Mouse (Mus musculus) spleen, embryonic (tissue): ENCODE data around the gene Pfkl.

ENCODE experiments used
- CTCF ChIA-PET: fragments of 350-600 bp; sonication (Branson Sonifier 250); formaldehyde crosslinking; loops from one replicate; lab custom pipeline; 2022; lab: Charles Lee

Pfkl gene

DNA sequence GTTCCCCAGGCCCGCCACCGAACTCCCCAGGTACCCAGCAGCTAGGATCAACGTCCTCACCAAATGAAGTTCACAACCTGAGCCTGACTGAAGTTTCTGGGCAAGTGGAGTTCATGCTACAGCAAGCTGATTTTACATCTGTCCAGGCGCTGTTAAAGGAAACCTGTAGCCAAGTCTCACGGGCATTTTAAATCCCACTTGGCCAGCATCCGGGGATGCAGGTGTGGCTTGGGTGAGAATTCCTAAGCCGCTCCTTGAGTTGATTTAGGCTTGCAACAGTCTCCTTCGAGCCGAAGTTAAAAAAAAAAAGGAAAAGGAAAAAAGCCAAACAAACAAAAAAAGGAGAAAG lies at the start of gene Pfkl:
Pfkl (minus strand) TSS at position 139 of the 349 bp plus-strand sequence.
- CTCF ChIA-PET = interaction anchor here (0.5 to 1.0 kb wide), 4 partner anchors 9 to 436 kb away, joined by 3 to 8 read pairs (median 5); no protein-coding TSS in a partner anchor

DNA sequence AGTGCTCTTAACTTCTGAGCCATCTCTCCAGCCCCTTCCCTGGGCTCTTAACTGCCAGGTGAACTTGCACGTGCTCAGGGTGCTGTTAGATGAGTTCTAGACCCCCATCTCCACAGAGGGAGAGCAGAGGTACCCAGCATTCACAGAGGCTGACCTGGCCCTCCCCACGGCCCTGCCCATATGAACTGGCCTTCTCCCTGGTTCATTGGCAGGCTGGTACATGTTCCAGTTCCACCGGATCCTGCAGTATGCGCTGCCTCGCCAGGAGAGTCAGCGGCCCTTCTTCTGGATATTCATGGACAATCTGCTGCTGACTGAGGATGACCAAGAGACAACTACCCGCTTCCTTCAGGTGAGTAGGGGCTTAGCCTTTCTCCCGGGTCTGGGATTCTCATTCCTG lies 47.2 kb upstream of the Pfkl start:
- CTCF ChIA-PET = no interaction called here

GRCm38 (mm10) chr10:78054633-78055565 lies 45.0 kb upstream of the Pfkl start:
- CTCF ChIA-PET = interaction anchor here (0.7 kb wide), 1 partner anchor 51 kb away, joined by 15 read pairs; no protein-coding TSS in a partner anchor

DNA sequence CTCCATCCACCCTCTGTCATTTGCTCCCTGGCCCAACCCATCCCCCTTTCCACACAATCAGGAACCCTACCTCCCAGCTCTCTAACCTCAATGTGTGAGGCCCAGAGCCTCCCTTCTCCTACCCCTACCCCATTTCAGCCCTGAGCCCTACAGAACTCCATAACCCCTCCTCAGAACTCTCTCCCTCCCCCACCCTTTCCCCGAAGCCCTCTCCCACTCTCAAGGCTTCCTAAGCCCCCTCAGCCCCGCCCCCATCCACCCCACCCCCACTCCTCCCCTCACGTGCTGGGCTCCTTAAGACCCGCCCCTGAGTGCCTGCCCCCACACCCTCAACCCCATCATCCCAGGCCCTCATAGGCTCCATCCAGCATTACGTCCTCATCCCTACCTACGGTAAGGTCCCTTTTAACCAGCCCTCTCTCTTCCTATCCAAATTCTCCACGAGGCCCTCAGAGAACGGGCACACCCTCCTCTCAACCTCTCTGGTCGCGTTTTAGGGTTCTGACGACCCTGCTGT lies 39.7 kb upstream of the Pfkl start:
- CTCF ChIA-PET = no interaction called here

DNA sequence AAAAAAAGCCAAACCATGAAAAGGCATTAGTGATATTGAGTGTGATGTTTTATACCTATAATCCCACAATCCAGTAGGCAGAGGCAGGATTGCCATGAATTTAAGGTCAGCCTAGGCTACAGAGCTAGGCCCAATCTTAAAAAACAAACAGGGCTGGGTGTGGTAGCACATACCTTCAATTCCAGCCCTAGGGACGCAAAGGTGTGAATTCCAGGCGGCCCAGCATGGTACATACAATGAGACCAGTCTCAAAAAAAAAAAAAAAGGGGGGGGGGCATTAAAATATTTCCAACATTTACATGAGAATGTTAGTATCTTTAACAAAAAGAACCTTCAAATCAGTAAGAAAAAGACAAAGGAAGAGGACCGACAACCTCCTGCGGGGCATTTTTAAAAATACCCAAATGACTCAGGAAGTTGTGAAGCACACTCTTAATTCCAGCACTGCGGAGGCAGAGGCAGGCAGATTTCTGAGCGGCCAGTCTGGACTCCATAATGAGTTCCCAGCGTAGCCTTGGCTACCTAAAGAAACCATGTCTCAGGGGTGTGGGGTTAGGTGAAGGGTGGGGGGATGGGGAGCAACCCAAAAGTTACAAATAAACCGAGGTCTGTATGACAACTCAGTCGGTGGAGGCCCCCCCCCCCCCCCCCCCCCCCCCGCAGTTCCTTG lies 38.3 kb upstream of the Pfkl start:
- CTCF ChIA-PET = no interaction called here

DNA sequence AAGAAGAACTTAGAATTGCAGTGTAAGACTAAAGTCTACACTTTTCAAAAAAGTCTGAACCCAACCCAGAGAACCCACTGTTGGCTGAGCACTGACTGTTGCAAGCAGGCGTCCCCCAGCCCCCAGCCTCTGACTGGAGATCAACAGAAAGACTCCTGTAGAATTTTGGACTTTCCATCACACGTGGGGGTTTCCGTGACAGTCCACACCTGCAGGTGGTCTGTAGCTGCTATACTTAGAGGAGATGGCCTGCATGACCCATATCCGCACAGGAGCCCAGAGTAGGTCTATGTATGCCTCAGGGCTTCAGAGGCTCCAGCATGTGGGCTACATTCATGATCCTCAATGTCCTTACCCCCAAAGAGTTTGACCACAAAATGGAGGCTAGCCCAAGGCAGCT lies 36.5 kb upstream of the Pfkl start:
- CTCF ChIA-PET = no interaction called here

GRCm38 (mm10) chr10:78044531-78044930 lies 34.6 kb upstream of the Pfkl start:
- CTCF ChIA-PET = no interaction called here

DNA sequence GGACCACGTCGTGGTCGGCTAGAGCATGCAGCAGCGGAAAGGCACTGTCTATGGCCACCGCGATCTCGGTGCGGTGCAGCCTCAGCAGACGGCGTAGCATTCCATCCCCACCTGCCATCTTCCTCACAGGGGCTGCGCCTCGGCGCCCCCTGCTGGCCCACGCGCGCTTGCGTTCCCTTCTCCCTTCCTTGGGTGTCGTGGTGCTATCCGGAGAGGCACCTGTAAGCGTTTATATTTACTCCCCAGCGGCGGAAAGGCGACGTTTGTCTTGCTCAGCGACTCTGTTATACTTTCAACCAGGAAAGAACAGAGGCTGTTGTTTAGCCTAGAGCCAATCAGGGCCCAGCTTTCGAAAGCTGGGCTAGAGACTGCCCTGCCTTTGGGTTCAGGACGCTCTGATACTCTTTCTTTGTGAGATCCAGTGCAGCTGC lies 33.5 kb upstream of the Pfkl start, which contains the start of gene Aire:
Aire (minus strand) TSS at position 205 of the 431 bp plus-strand sequence.
- CTCF ChIA-PET = interaction anchor here (0.8 kb wide), 1 partner anchor 46 kb away, joined by 5 read pairs; no protein-coding TSS in a partner anchor

GRCm38 (mm10) chr10:78042697-78043405 lies 33.0 kb upstream of the Pfkl start:
- CTCF ChIA-PET = interaction anchor here (0.8 to 1.4 kb wide), 3 partner anchors 16 to 120 kb away, joined by 3 to 5 read pairs (median 3); no protein-coding TSS in a partner anchor

- CTCF ChIA-PET = interaction anchor here (0.5 to 1.4 kb wide), 3 partner anchors 15 to 121 kb away, joined by 3 read pairs; no protein-coding TSS in a partner anchor
Measured at GRCm38 (mm10) chr10:78042096-78042495, 32.2 kb upstream of the Pfkl start.

- CTCF ChIA-PET = interaction anchor here (0.5 to 1.4 kb wide), 2 partner anchors 57 to 122 kb away, joined by 3 read pairs; no protein-coding TSS in a partner anchor
Measured at GRCm38 (mm10) chr10:78041647-78042046, 31.8 kb upstream of the Pfkl start, which contains the start of gene Dnmt3l. Gene Dnmt3l (plus strand): TSS chr10:78041947.

GRCm38 (mm10) chr10:78037139-78037538 lies 27.3 kb upstream of the Pfkl start:
- CTCF ChIA-PET = no interaction called here

GRCm38 (mm10) chr10:78031987-78032386 lies 22.1 kb upstream of the Pfkl start:
- CTCF ChIA-PET = interaction anchor here (0.5 to 0.6 kb wide), 2 partner anchors 24 to 400 kb away, joined by 3 to 30 read pairs; no protein-coding TSS in a partner anchor

DNA sequence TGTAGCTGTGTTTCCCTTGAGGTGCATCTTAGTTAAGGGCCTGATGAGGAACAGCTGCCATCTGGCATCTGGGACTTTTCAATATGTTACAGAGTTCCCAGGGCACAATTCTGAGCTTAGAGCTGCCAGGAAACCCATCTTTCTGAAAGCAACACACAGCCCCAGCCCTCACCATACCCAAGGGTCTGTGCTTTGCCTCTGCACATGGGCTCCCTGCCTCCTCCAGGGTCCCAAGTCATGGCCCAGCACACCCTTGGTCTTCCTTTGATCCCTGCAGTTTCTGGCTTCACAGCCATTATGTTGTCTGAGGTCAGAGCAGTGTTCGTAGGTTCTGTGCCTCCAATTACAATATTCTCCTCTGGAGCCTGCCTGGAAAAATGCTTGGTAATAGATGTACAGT lies 19.2 kb upstream of the Pfkl start:
- CTCF ChIA-PET = interaction anchor here (1.6 to 2.3 kb wide), 2 partner anchors 131 to 134 kb away, joined by 5 to 22 read pairs; no protein-coding TSS in a partner anchor

DNA sequence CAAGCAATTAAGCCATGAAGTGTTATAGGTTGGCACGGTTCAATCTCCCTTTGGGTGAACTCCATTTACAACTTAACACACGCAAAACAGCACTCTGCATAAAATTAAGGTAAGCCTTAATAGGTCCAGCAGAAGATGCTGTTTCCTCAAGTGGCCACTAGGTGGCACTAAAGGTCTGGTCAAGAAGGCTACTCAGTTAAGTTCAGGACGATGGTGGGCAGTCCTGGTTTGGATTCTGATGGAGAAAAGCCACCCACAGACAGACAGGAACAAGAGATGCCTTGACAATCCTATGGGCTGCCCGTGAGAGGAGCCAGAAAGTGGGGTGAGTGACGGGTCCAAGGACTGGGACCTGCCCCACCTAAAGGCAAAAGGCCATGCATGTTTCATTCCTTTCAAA lies 18.2 kb upstream of the Pfkl start:
- CTCF ChIA-PET = interaction anchor here (0.5 to 2.3 kb wide), 4 partner anchors 132 to 325 kb away, joined by 4 to 22 read pairs (median 6); no protein-coding TSS in a partner anchor

DNA sequence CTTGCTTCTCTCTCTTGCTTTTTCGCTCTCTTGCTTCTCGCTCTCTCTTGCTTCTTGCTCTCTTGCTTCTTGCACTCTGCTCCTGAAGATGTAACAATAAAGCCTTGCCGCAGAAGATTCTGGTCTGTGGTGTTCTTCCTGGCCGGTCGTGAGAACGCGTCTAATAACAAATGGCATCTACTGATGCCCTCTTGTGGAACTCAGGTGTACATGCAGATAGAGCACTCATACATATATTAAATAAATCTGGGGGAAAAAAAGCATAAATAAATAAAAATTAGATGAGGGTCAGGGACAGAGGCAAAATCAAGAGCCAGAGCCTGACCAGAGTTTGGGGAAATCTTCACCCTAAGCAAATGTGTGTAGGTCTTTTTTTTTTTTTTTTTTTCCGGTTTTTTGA lies 15.6 kb upstream of the Pfkl start:
- CTCF ChIA-PET = interaction anchor here (0.7 kb wide), 1 partner anchor 97 kb away, joined by 8 read pairs; no protein-coding TSS in a partner anchor

- CTCF ChIA-PET = interaction anchor here (0.8 to 1.2 kb wide), 2 partner anchors 10 to 142 kb away, joined by 4 to 13 read pairs; partner anchors contain the start of gene Pfkl
Measured at GRCm38 (mm10) chr10:78019984-78020383, 10.1 kb upstream of the Pfkl start.

- CTCF ChIA-PET = interaction anchor here (0.7 to 1.2 kb wide), 4 partner anchors 10 to 190 kb away, joined by 3 to 13 read pairs (median 4); partner anchors contain the start of gene Pfkl
Measured at GRCm38 (mm10) chr10:78019291-78019690, 9.4 kb upstream of the Pfkl start.

- CTCF ChIA-PET = interaction anchor here (0.7 to 1.2 kb wide), 4 partner anchors 9 to 192 kb away, joined by 3 to 4 read pairs (median 3); partner anchors contain the start of gene Pfkl
Measured at GRCm38 (mm10) chr10:78018797-78019203, 8.9 kb upstream of the Pfkl start.

- CTCF ChIA-PET = no interaction called here
Measured at GRCm38 (mm10) chr10:78016366-78016765, 6.5 kb upstream of the Pfkl start.
